Mouse (Mus musculus) myocyte (in vitro differentiated cells): ENCODE data around the gene Palm3. TPM values are rescaled to one million over a fixed set of nuclear protein-coding genes. Genes with fewer than 3 reads are reported as not detected.

ENCODE experiments used
- H3K27me3 ChIP-seq: one replicate; pipeline ENCODE4 v1.6.1; 2011; ENCODE audit not compliant: control insufficient read depth, insufficient read depth, insufficient read length
- H3K36me3 ChIP-seq: one replicate; pipeline ENCODE4 v1.6.1; 2011; ENCODE audit not compliant: control insufficient read depth, insufficient read depth
- H3K4me2 ChIP-seq: one replicate; pipeline ENCODE4 v1.6.1; 2011; ENCODE audit warnings: low read depth, control low read depth
- H3K4me3 ChIP-seq: one replicate; pipeline ENCODE4 v1.5.1; 2011; ENCODE audit warnings: mild to moderate bottlenecking, control low read depth, moderate library complexity
- H3K79me2 ChIP-seq: one replicate; pipeline ENCODE4 v1.6.1; 2011; ENCODE audit not compliant: control insufficient read depth, insufficient read depth
- H3ac ChIP-seq: one replicate; pipeline ENCODE4 v1.6.1; 2011; ENCODE audit not compliant: control insufficient read depth, insufficient read length
- CEBPB ChIP-seq: IDR thresholded peaks from 2 replicates; pipeline ENCODE4 v1.6.1; 2011; ENCODE audit warnings: mild to moderate bottlenecking, moderate library complexity; ENCODE audit not compliant: poor library complexity, insufficient read depth, severe bottlenecking
- E2F4 ChIP-seq: IDR thresholded peaks from one replicate; pipeline ENCODE4 v1.6.1; 2011; ENCODE audit warnings: mild to moderate bottlenecking, control low read depth, moderate library complexity; ENCODE audit not compliant: insufficient read depth
- MAX ChIP-seq: IDR thresholded peaks from one replicate; pipeline ENCODE4 v1.6.1; 2011; ENCODE audit warnings: low read depth, mild to moderate bottlenecking, control low read depth
- MYOD1 ChIP-seq, 3 experiments: IDR thresholded peaks; one replicate each; pipeline ENCODE4 v1.6.1; 2011; ENCODE audit warnings: control low read depth in 2 of 3, low read depth in 2 of 3, mild to moderate bottlenecking in 2 of 3, moderate library complexity in 1 of 3; ENCODE audit not compliant: insufficient read length in 2 of 3, control insufficient read depth in 1 of 3
- MYOG ChIP-seq, 3 experiments: IDR thresholded peaks; one replicate each; pipeline ENCODE4 v1.6.1; 2011; ENCODE audit warnings: control low read depth in 2 of 3, low read depth in 2 of 3, mild to moderate bottlenecking in 2 of 3; ENCODE audit not compliant: insufficient read length in 2 of 3, control insufficient read depth in 1 of 3, insufficient read depth in 1 of 3
- POLR2A ChIP-seq: IDR thresholded peaks from one replicate; pipeline ENCODE4 v1.6.1; 2011; ENCODE audit warnings: low read depth, mild to moderate bottlenecking, control low read depth, moderate library complexity; ENCODE audit not compliant: insufficient read length
- POLR2AphosphoS2 ChIP-seq: IDR thresholded peaks from one replicate; pipeline ENCODE4 v1.6.1; 2011; ENCODE audit warnings: low read depth, control low read depth; ENCODE audit not compliant: insufficient read length
- REST ChIP-seq: IDR thresholded peaks from one replicate; pipeline ENCODE4 v1.6.1; 2011; ENCODE audit warnings: mild to moderate bottlenecking, control low read depth, moderate library complexity; ENCODE audit not compliant: insufficient read depth, insufficient read length
- SRF ChIP-seq: IDR thresholded peaks from one replicate; pipeline ENCODE4 v1.6.1; 2011; ENCODE audit warnings: low read depth; ENCODE audit not compliant: control insufficient read depth, insufficient read length
- TCF12 ChIP-seq: IDR thresholded peaks from one replicate; pipeline ENCODE4 v1.6.1; 2011; ENCODE audit warnings: mild to moderate bottlenecking, control low read depth; ENCODE audit not compliant: poor library complexity, insufficient read depth, severe bottlenecking
- TCF3 ChIP-seq: IDR thresholded peaks from one replicate; pipeline ENCODE4 v1.6.1; 2011; ENCODE audit warnings: low read depth, control low read depth; ENCODE audit not compliant: insufficient read length
- USF1 ChIP-seq: IDR thresholded peaks from one replicate; pipeline ENCODE4 v1.6.1; 2011; ENCODE audit warnings: low read depth, mild to moderate bottlenecking, control low read depth, moderate library complexity
- polyA plus RNA-seq: library from polyadenylated mRNA; unstranded; fragments of >200 nt; fragmentation: generic; extraction: Trizol; gene quantifications from one replicate; pipeline ENCODE4 v1.2.1, GENCODE M21; 2012; ENCODE audit warnings: missing spikeins

Gene Palm3
- polyA plus RNA-seq, 1 experiment: 4.9 TPM

- Histone ChIP-seq H3K4me3 (no peak overlapping the region), H3K36me3 (no peaks in the 10 kb centered on the region), H3K4me2 (no peak overlapping the region), H3K79me2 (no peaks in the 10 kb centered on the region), H3K27me3 (no peaks in the 10 kb centered on the region), H3ac (no peak overlapping the region)
- TF ChIP-seq POLR2A (no peak), POLR2AphosphoS2 (no peak), MAX (no peak), E2F4 (no peak), SRF (no peak), MYOG (IDR thresholded peaks at IDR 0.05; ENCODE audit: control insufficient read depth in 1 of 3, insufficient read depth in 1 of 3, insufficient read length in 2 of 3, low read depth in 2 of 3) (no peak), TCF12 (no peak), TCF3 (no peak), USF1 (no peak), MYOD1 (IDR thresholded peaks at IDR 0.05; ENCODE audit: control insufficient read depth in 1 of 3, insufficient read length in 2 of 3, low read depth in 2 of 3) (no peak), CEBPB (no peak), REST (no peak)
Observed at GRCm38 (mm10) chr8:84039050-84039449, 17.8 kb downstream of the Palm3 start.

DNA sequence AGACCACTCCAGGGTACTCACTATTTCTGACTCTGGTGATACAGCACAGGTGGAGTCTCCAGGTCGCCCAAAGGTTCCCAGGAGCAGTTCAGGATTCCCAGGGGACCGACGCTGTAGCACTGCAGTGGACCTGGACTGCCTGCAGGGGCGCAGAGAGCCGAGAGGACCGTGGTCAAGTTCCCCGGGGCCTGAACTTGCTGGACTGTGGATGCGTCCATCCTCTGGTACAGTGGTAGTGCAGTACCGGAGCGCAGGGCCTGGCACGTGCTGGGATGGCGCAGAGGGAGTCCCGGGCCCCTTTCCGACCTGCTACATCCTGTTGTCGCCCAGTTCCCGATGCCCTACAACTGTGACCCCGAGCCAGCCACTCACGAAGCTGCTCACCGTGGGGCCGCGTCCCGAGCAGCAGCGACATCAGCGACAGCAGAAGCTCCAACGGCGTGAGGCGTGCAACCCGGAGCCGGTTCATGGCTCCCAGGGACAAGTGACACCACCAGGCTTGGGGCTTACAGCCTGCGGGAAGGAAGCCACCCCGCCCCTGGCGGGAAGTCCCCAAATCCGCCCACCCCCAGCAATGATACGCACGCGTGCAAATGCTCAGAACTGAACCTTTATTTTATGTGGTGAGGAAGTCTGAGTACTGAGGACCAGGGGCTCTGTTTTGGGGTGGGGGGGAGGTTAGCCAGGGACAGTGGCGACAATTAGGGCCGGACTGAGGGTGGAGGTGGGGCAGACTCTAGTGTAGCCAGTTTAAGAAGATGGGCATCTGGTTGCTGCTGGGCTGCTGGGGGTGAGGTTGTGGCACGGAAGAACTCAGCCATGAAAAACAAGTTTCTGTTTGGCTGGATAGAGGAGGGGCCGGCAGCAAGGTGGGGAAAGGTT is 21.0 kb downstream of the Palm3 start, which contains the start of gene Il27ra:
Gene Il27ra, minus strand, starts transcription at position 524 of the 882 bp plus-strand sequence.
- Histone ChIP-seq H3ac (no peak within 1 kb of the TSS), H3K4me3 (no peak within 1 kb of the TSS), H3K4me2 (peak within 1 kb of the TSS; percentile 52), H3K36me3 (no peaks in the 10 kb centered on the region), H3K79me2 (no peaks in the 10 kb centered on the region), H3K27me3 (no peaks in the 10 kb centered on the region)
- TF ChIP-seq SRF (no peak), TCF3 (no peak), POLR2A (no peak), CEBPB (no peak), MYOG (IDR thresholded peaks at IDR 0.05; ENCODE audit: control insufficient read depth in 1 of 3, insufficient read depth in 1 of 3, insufficient read length in 2 of 3, low read depth in 2 of 3) (no peak), E2F4 (no peak), MYOD1 (IDR thresholded peaks at IDR 0.05; ENCODE audit: control insufficient read depth in 1 of 3, insufficient read length in 2 of 3, low read depth in 2 of 3) (no peak), POLR2AphosphoS2 (no peak), REST (no peak), TCF12 (no peak), MAX (no peak), USF1 (no peak)

DNA sequence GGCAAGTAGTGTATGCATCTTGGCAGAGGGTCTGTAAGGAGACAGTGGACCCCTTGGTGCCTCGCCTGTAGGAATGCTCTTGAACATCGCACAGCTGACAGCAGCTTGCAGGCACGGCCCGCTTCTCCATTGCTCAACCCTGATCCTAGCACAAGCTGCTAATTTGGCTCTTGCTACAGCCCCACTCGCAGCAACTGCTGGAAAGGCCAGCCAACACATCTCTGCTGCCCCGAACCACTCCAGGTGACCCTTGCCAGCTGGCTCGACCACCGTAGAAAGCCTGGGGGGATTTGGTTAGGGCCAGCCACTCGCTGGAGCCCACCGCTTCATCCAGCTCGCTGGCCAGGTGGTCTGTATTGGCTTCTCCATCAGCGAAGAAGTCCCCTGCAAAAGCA is 21.7 kb downstream of the Palm3 start:
- Histone ChIP-seq H3K4me2 (no peak overlapping the region), H3K36me3 (no peaks in the 10 kb centered on the region), H3K79me2 (no peaks in the 10 kb centered on the region), H3K27me3 (no peaks in the 10 kb centered on the region), H3ac (no peak overlapping the region), H3K4me3 (no peak overlapping the region)
- TF ChIP-seq USF1 (no peak), CEBPB (no peak), MYOG (IDR thresholded peaks at IDR 0.05; ENCODE audit: control insufficient read depth in 1 of 3, insufficient read depth in 1 of 3, insufficient read length in 2 of 3, low read depth in 2 of 3) (no peak), MAX (no peak), E2F4 (no peak), TCF12 (no peak), POLR2AphosphoS2 (no peak)

DNA sequence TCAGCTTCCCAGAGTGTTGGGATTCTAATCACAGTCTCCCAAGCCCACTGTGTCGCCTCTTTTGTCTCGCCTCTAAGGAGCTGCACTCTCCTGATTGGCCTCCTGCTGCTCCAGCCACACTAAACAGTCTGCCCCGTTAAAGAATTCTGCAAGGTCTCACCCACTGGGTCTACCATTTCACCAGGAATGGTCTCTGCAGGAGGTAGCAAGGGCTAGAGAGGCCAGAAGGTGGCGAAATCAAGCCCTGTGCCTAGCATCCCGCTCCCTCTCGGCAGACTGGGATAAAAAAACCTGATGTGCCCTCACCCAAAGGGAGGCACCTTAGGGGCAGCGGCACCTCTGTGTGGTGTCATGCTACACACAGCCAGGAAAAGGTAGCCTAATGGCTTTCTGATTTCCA is 22.8 kb downstream of the Palm3 start:
- no peaks in the 10 kb centered on the region for H3K27me3 ChIP-seq
- no peaks in the 10 kb centered on the region for H3K79me2 ChIP-seq
- TF ChIP-seq POLR2AphosphoS2 (no peak), CEBPB (no peak), E2F4 (no peak), MYOG (IDR thresholded peaks at IDR 0.05; ENCODE audit: control insufficient read depth in 1 of 3, insufficient read depth in 1 of 3, insufficient read length in 2 of 3, low read depth in 2 of 3) (no peak), MAX (no peak), USF1 (no peak), TCF3 (no peak), POLR2A (no peak), MYOD1 (IDR thresholded peaks at IDR 0.05; ENCODE audit: control insufficient read depth in 1 of 3, insufficient read length in 2 of 3, low read depth in 2 of 3) (no peak)
- no peak overlapping the region for H3K4me3 ChIP-seq
- H3K36me3 ChIP-seq: no peaks in the 10 kb centered on the region
- H3ac ChIP-seq: no peak overlapping the region
- H3K4me2 ChIP-seq: no peak overlapping the region
